Mouse (Mus musculus) midbrain, embryonic 14.5 days (tissue): ENCODE measurements around the gene Immt. TPM values are rescaled to one million over a fixed set of nuclear protein-coding genes. Genes with fewer than 3 reads are reported as not detected.
"Not testable (repeated sequence)": the region's sequence is repeated elsewhere in the genome, so short reads cannot be mapped to it uniquely, and the experiment has no call there.

ENCODE experiments used
- ATAC-seq: fragments of 200-750 bp; cut with Nextera tagmentation; 2 replicates; pipeline ENCODE4 v1.8.0; 2017; ENCODE audit warnings: moderate number of reproducible peaks, moderate library complexity; ENCODE audit not compliant: low FRiP score, low TSS enrichment
- DNase-seq: peaks from one replicate; pipeline ENCODE4 v3.0.0-alpha.2; 2015
- H3K27ac ChIP-seq: fragments of 300-500 bp; sonication (generic); replicated peaks from 2 replicates; pipeline ENCODE4 v1.5.1; 2014; ENCODE audit warnings: mild to moderate bottlenecking, low read depth, low read length, moderate library complexity
- H3K27me3 ChIP-seq: fragments of 300-500 bp; sonication (generic); 2 replicates; pipeline ENCODE4 v1.6.1; 2014; ENCODE audit warnings: low read length, control low read depth, mixed read lengths; ENCODE audit not compliant: control insufficient read depth, insufficient read depth
- H3K36me3 ChIP-seq: fragments of 300-500 bp; sonication (generic); 2 replicates; pipeline ENCODE4 v1.6.1; 2014; ENCODE audit warnings: low read length, control low read depth; ENCODE audit not compliant: control insufficient read depth, insufficient read depth
- H3K4me1 ChIP-seq: fragments of 300-500 bp; sonication (generic); 2 replicates; pipeline ENCODE4 v1.6.1; 2014; ENCODE audit warnings: mild to moderate bottlenecking, antibody characterized with exemption, low read length, control low read depth; ENCODE audit not compliant: control insufficient read depth, insufficient read depth
- H3K4me2 ChIP-seq: fragments of 300-500 bp; sonication (generic); 2 replicates; pipeline ENCODE4 v1.6.1; 2014; ENCODE audit warnings: mild to moderate bottlenecking, low read length, moderate library complexity
- H3K4me3 ChIP-seq: fragments of 300-500 bp; sonication (generic); replicated peaks from 2 replicates; pipeline ENCODE4 v1.5.1; 2014; ENCODE audit warnings: low read depth, low read length
- H3K9ac ChIP-seq: fragments of 300-500 bp; sonication (generic); replicated peaks from 2 replicates; pipeline ENCODE4 v1.6.1; 2014; ENCODE audit warnings: mild to moderate bottlenecking, low read length, moderate library complexity
- H3K9me3 ChIP-seq: fragments of 300-500 bp; sonication (generic); 2 replicates; pipeline ENCODE4 v1.6.1; 2016; ENCODE audit warnings: low read length, control low read depth, mixed read lengths; ENCODE audit not compliant: control insufficient read depth
- WGBS: fragments of 180-500 bp; shearing (Covaris S2); extraction: QIAGEN DNeasy Blood & Tissue Kit; methylation state at CpG from one replicate; pipeline ENCODE4 v1.1.7; 2014; 5-methylcytosine and 5-hydroxymethylcytosine counted together
- polyA plus RNA-seq: library from polyadenylated mRNA; unstranded; fragments of >200 nt; fragmentation: Nextera tagmentation; extraction: Ambion mirVana; gene quantifications from 2 replicates; pipeline ENCODE4 v1.2.1, GENCODE M21; 2014

The Immt gene
- polyA plus RNA-seq, 1 experiment from 2014 or later, result 173 TPM

DNA sequence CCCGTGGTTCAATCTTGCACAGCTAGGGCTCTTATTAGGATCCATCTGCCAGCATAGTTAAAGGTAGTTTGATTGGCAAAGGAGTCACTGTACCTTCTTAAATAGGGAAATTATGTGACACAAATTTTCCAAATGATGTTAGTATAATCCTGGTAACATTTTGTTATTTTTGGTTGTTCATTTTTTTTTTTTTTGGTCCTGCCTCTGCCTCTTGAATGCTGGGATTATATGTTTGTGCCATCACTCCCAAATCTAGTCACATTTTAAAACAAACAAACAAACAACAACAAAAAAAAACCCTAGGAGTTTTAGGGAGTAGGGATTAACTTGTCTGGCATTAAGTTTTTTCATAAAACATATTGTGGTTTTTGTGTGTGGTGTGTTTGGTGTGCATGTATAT, 4.3 kb upstream of the Immt start, which contains the start of gene Mrpl35:
Gene Mrpl35 (minus strand): TSS at position 101 of the 400 bp plus-strand sequence.
- H3K9me3 ChIP-seq, result no peaks in the 10 kb centered on the region
- WGBS, result 52% methylated on average over 1 of the region's 1 CpGs
- H3K27ac ChIP-seq, result no peak within 1 kb of the TSS
- no peak within 1 kb of the TSS for H3K9ac ChIP-seq
- ATAC-seq (no peak), DNase-seq (no peak)
- no peaks in the 10 kb centered on the region for H3K36me3 ChIP-seq
- no peak within 1 kb of the TSS for H3K4me3 ChIP-seq
- H3K4me2 ChIP-seq, result no peak within 1 kb of the TSS
- no peaks in the 10 kb centered on the region for H3K27me3 ChIP-seq
- peaks cover 10% of the 10 kb centered on the region; the same call in 1 of the 2 replicates for H3K4me1 ChIP-seq

DNA sequence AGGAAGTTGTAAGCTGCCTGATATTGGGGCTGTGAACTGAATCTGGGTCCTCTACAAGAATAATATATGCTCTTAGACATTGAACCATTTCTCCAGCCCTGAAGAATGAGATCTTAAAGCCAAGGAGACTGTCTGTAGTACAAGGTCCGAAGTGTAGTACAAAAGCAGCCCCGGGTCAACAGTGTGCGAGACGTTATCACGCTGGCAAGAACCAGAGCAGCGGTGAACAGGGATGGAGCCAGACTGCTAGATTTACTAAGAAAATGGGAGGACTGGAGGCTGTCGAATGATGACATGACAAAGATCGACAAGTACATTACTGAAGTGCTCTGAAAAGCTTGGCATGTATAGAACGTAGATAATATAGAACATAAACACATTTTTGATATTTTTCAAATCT, 1.4 kb upstream of the Immt start:
- ATAC-seq (no peak), DNase-seq (no peak)
- Histone ChIP-seq H3K27ac (no peak overlapping the region), H3K4me2 (no peak overlapping the region), H3K4me3 (no peak overlapping the region), H3K9ac (no peak overlapping the region), H3K9me3 (no peaks in the 10 kb centered on the region), H3K27me3 (no peaks in the 10 kb centered on the region), H3K36me3 (0 out of 2 replicates have a peak, but pooled peaks cover 3% of the 10 kb centered on the region), H3K4me1 (peaks cover 13% of the 10 kb centered on the region; the same call in 1 of the 2 replicates)
- 89% methylated on average over 9 of the region's 9 CpGs for WGBS

DNA sequence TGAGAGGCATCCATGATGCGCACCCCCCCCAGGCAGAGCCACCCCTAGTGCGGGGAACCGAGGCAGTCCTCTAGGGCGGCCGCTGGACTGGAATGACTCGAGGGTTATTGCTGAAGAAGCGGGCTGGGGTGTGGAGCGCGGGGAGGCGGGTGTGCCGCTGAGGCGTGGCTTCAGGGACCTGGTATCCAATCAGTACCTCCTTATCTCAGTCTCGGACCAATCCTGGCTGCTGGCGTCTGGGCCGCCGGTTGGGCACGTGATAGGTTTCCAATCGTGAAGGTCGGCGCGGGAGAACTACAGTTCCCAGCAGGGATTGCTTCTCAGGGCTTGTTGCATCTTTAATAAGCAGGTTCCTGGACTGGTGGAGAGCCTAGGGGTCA, 440 bp downstream of the Immt start:
- H3K36me3 ChIP-seq, result 0 out of 2 replicates have a peak, but pooled peaks cover 3% of the 10 kb centered on the region
- DNase-seq (peak; percentile 96), ATAC-seq (peak; percentile 99)
- peak overlapping the region; percentile 99 for H3K4me3 ChIP-seq
- H3K4me1 ChIP-seq, result peaks cover 13% of the 10 kb centered on the region; the same call in 1 of the 2 replicates
- peak overlapping the region; percentile 88 for H3K9ac ChIP-seq
- no peaks in the 10 kb centered on the region for H3K27me3 ChIP-seq
- H3K4me2 ChIP-seq, result peak overlapping the region; percentile 82
- H3K27ac ChIP-seq, result peak overlapping the region; percentile 95
- no peaks in the 10 kb centered on the region for H3K9me3 ChIP-seq
- WGBS, result under 1% methylated on average over 21 of the region's 21 CpGs

DNA sequence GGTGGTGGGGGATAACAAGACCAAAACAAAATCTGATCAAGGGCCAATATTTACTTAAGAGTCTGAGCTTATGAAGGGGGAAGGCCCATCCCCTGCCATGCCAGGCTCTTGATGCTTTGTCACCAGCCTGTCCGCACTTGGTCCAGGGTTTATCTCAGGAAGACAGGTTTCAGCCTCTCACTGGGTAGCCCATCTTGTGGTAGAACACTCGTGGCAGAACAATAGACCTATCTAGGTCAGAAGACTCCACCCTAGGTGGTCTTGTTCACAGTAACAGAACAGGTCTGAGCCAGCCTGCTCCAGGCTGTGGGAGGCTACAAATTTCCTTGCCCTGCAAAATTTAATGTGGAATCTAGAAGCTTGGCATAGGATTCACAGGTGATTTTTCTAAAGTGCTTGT, 5.7 kb downstream of the Immt start:
- H3K27ac ChIP-seq, result no peak overlapping the region
- no peak overlapping the region for H3K4me2 ChIP-seq
- WGBS, result 83% methylated on average over 2 of the region's 2 CpGs
- no peaks in the 10 kb centered on the region for H3K9me3 ChIP-seq
- H3K36me3 ChIP-seq, result 0 out of 2 replicates have a peak, but pooled peaks cover 3% of the 10 kb centered on the region
- no peak overlapping the region for H3K4me3 ChIP-seq
- DNase-seq (no peak), ATAC-seq (no peak)
- no peaks in the 10 kb centered on the region for H3K27me3 ChIP-seq
- peaks cover 9% of the 10 kb centered on the region; the same call in 1 of the 2 replicates for H3K4me1 ChIP-seq
- H3K9ac ChIP-seq, result no peak overlapping the region

DNA sequence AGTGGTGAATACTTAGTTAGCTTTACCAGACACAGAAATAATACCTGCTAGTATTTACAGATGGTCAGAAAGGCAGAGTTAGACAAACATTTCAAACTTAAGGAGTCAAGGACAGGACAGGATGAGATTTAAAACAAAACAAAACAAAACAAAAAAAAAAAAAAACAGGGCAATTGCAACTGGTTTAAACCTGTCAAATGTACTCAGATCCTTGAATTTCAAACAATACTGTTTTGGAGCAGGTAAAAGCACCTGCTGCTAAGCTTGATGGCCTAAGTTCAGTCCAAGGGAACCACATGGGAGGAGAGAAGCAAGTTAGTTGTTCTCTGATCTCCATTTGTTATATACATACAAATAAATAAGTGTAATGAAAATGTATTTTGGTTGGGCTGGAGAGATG, 8.7 kb downstream of the Immt start:
- H3K36me3 ChIP-seq, result no peaks in the 10 kb centered on the region
- ATAC-seq, result no peak
- no peaks in the 10 kb centered on the region for H3K9me3 ChIP-seq
- H3K4me2 ChIP-seq, result no peak overlapping the region
- no peaks in the 10 kb centered on the region for H3K4me1 ChIP-seq
- no peak for DNase-seq
- H3K27ac ChIP-seq, result no peak overlapping the region
- H3K4me3 ChIP-seq, result no peak overlapping the region
- no peaks in the 10 kb centered on the region for H3K27me3 ChIP-seq
- no peak overlapping the region for H3K9ac ChIP-seq

DNA sequence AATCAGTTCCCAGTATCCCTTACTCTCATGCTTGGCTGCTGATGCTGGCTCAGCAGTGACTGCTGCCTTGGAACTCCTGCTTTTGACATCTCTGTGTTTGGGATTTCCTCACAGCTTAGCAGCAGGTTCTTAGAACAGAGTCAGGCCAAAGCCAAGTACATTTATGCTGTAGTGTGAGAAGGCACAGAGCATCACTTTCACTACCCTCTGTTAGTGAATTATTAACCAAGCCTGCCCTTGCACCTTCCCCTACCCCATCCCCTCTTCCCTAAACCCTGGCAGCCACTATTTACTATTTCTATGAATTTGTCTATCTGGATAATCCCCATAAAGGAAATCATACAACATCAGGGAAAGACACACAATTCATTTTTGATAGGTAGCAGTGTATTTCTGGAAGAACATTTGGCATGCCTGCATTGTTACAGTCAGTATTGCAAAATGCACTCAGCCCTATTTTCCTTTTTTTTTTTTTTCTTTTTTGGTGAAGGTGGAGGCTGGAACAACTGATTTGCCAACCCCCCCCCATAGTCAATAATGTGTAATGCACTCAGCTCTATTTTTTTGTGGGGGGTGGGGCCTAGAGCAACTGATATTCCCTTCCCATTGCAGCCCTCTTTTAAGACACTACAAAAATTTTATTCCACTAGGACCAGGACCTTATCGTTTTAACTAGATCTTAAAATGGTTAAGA, 9.6 kb downstream of the Immt start:
- no peak for ATAC-seq
- WGBS, result 92% methylated on average over 1 of the region's 1 CpGs
- no peak for DNase-seq

DNA sequence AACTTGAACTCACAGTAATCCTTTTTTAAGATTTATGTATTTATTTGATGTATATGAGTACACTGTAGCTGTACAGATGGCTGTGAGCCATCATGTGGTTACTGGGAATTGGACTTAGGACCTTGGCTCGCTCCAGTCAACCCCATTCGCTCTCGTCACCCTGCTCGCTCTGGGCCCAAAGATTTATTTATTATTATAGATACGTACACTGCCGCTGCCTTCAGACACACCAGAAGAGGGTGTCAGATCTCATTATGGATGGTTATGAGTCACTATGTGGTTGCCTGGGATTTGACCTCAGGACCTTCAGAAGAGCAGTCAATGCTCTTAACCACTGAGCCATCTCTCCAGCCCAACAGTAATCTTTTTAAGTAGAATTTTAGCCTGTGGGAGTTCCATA, 15.8 kb downstream of the Immt start:
- not testable (repeated sequence) for H3K4me3 ChIP-seq, H3K9me3 ChIP-seq, ATAC-seq, H3K27ac ChIP-seq, H3K4me1 ChIP-seq, DNase-seq, H3K9ac ChIP-seq, H3K4me2 ChIP-seq, H3K27me3 ChIP-seq
- peaks cover 38% of the 10 kb centered on the region for H3K36me3 ChIP-seq
- 96% methylated on average over 6 of the region's 6 CpGs for WGBS

More for the DNA sequence above, 9.6 kb downstream of the Immt start:
- Histone ChIP-seq H3K36me3 (peaks cover 5% of the 10 kb centered on the region), H3K4me3 (no peak overlapping the region), H3K27ac (no peak overlapping the region), H3K4me1 (no peaks in the 10 kb centered on the region), H3K9ac (no peak overlapping the region), H3K27me3 (no peaks in the 10 kb centered on the region), H3K4me2 (no peak overlapping the region), H3K9me3 (no peaks in the 10 kb centered on the region)

DNA sequence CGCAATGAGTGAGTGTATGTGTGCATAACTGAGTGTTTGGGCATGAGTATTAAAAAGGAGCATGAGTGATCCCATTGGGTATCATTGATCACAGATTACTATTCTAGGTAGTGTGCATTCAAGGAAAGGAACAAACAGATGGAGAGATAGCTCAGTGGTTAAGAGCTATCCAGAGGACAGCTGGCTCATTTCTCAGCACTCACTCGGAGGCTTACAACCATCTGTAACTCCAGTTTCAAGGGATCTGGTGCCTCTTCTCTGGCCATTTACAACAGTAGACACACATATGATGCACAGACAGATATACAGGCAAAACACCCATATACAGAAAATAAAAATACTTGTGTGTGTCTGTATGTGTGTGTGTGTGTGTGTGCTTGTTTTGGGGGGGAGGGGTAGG, 36.6 kb downstream of the Immt start:
- no peak for DNase-seq
- Histone ChIP-seq H3K4me3 (no peak overlapping the region), H3K27me3 (no peaks in the 10 kb centered on the region), H3K4me1 (no peaks in the 10 kb centered on the region), H3K9me3 (no peaks in the 10 kb centered on the region), H3K4me2 (no peak overlapping the region), H3K36me3 (peaks cover 87% of the 10 kb centered on the region), H3K9ac (no peak overlapping the region), H3K27ac (no peak overlapping the region)
- ATAC-seq, result no peak
- WGBS, result 93% methylated on average over 2 of the region's 2 CpGs

DNA sequence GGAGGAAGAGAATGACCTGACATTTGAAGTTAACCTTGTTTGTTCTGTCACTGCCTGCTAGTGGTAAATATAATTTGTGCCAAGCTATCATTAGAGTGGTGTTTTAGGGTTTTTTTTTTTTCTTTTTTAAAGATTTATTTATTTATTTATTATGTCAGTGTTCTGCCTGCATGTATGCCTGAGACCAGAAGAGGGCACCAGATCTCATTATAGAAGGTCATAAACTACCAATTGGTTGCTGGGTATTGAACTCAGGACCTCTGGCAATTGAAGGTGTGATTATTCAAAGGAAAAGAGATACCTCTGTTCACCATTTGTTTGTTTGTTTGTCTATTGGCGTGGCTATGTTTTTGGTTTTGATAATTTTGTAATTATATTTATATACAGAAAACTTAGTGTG, 37.7 kb downstream of the Immt start:
- DNase-seq (peak; percentile 51), ATAC-seq (no peak)
- no peak overlapping the region for H3K27ac ChIP-seq
- no peaks in the 10 kb centered on the region for H3K9me3 ChIP-seq
- H3K4me1 ChIP-seq, result no peaks in the 10 kb centered on the region
- no peak overlapping the region for H3K9ac ChIP-seq
- peaks cover 87% of the 10 kb centered on the region for H3K36me3 ChIP-seq
- H3K27me3 ChIP-seq, result no peaks in the 10 kb centered on the region
- 100% methylated on average over 1 of the region's 1 CpGs for WGBS
- H3K4me2 ChIP-seq, result no peak overlapping the region
- no peak overlapping the region for H3K4me3 ChIP-seq
